Mouse (Mus musculus): ENCODE results near the gene F13a1.

Gene F13a1

DNA sequence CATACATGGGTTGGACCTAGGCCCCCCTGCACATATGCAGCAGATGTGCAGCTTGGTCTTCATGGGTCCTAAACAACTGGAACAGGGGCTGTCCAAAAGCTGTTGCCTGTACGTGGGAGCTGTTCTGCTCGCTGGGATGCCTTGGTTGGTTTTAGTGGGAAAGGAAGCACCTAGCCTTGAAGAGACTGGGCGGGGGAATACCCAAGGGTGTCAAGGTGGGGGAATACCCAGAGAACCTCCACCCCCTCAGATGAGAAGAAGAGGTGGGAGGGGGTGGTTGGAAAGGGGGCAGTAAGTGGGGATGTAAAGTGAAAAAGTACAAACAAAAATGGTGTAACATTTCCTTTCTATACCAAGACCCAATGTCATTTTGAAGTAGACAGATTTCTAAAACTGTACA, 95.1 kb downstream of the F13a1 start:
- DNase-seq (ENCODE audit: low spot score in 2 of 2) = no peak

GRCm38 (mm10) chr13:36953676-36954075, 96.4 kb downstream of the F13a1 start:
- no peak for DNase-seq (ENCODE audit: low spot score in 2 of 2)

- no peak for DNase-seq (ENCODE audit: low spot score in 2 of 2)
Measured at GRCm38 (mm10) chr13:36941891-36942290, 108.2 kb downstream of the F13a1 start.

GRCm38 (mm10) chr13:36932066-36932465, 118.0 kb downstream of the F13a1 start:
- DNase-seq (ENCODE audit: low spot score in 2 of 2) = no peak

GRCm38 (mm10) chr13:36919737-36920136, 130.3 kb downstream of the F13a1 start:
- no peak for DNase-seq (ENCODE audit: low spot score in 2 of 2)

- DNase-seq (ENCODE audit: low spot score in 2 of 2) = no peak
Measured at GRCm38 (mm10) chr13:36903885-36904284, 146.2 kb downstream of the F13a1 start.

- no peak for DNase-seq (ENCODE audit: low spot score in 2 of 2)
Measured at GRCm38 (mm10) chr13:36903447-36903846, 146.6 kb downstream of the F13a1 start.

GRCm38 (mm10) chr13:36901603-36902002, 148.4 kb downstream of the F13a1 start:
- DNase-seq (ENCODE audit: low spot score in 2 of 2) = no peak

DNA sequence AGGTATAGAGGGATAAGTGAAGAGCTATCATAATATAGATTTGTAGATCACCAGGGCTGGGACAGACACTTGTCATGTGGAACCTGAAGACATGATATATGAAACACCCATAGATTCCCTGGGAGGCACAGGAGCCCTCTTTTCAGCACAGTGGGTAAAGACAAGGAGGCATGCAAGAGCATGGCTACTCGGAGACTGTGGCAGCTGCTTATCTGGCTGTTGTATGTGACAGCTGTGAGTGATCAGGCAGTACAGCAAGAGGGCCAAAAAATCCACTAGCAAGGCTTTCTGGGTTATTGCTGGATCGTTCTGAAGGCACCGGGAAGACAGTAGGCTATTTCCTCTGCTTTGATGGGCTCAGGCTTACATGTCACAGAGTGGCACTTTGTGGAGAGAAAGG, 149.0 kb downstream of the F13a1 start:
- no peak for DNase-seq (ENCODE audit: low spot score in 2 of 2)

DNA sequence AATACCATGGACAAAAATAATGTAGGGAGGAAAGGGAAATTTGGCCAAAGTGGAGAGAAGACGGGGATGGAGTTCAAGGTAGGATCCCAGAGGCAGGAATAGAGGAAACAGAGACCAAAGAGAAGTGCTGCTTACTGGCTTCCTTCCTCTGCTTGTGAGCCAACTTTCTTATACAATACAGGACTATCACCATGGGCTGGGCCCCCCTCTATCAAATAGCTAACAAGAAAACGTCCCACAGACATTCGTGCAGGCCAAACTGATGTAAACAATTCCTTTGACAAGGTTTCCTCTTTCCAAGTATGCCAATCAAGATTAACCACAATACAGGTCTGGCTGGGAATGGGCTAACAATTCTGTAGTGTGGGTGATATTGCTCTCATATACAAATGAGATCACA, 154.0 kb downstream of the F13a1 start:
- DNase-seq (ENCODE audit: low spot score in 2 of 2) = no peak

GRCm38 (mm10) chr13:36893762-36894161, 156.3 kb downstream of the F13a1 start:
- DNase-seq (ENCODE audit: low spot score in 2 of 2) = no peak

DNA sequence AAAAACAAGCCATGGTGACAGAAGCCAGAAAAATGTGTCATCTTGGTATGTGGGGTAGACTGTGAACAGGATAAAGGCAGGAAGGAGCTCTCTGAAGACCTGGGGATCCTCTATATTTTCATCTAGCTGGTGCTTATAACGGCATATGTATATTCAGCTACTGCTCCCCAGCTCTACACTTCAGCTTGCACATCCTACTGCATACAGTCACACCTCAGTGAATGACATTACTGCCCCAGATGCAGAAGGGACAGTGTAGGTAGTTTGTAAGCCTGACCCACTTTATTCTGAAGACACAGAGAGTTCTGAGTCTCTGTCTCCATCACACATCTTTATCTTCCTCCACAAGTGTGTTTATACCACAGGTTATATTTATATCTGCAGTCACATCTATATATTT, 157.8 kb downstream of the F13a1 start:
- DNase-seq (ENCODE audit: low spot score in 2 of 2) = no peak

DNA sequence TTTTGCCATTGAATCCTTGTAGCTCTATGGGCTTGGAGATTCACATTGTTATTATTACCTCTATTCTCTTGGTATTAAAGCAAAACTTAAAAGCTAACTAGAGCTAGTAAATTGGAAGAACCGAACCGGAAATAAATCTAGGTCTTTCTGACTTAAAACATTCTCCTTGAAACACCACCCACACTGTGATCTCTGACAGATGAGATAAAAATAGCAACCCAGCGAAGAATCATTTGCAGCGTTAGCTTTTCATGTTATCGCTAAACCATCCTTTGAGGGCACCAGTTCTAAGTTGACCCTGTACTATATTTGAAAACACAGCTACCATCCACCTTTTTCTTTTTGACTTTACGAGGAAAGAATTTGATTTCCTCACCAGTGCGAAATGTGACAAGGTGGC, 164.1 kb downstream of the F13a1 start:
- no peak for DNase-seq (ENCODE audit: low spot score in 2 of 2)

- DNase-seq (ENCODE audit: low spot score in 2 of 2) = no peak
Measured at GRCm38 (mm10) chr13:36839111-36839510, 210.9 kb downstream of the F13a1 start.

Data from heart, adult 9 months (tissue).